Mouse (Mus musculus): ENCODE measurements around the gene Ankrd13b. TPM values are rescaled to one million over a fixed set of nuclear protein-coding genes. Genes with fewer than 3 reads are reported as not detected.
"Not testable (repeated sequence)": the region's sequence is repeated elsewhere in the genome, so short reads cannot be mapped to it uniquely, and the experiment has no call there.

The Ankrd13b gene
- total and polyA plus RNA-seq, 3 experiments: 0.55 to 2.7 (median 1.7) TPM

DNA sequence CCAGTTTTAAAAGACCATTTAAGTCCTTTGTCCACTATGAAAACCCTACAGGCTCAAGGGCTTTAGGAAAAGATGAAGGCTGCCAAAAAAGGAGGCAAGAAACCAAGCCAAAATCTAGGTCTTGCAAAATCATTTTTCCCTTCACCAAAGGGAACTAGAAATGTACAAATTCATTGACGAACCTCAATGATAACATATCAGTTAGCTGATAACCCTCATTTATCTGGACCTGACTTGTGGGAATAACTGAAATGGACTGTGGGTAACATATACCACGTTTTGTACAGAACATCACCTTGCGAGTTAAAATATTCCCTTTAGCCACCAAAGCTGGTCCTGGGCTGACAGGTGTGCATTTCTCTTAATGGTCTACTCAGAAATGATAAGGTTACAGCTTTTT lies 40.2 kb upstream of the Ankrd13b start:
- no peak overlapping the region for H3K9ac ChIP-seq (ENCODE audit: insufficient read depth, low read depth)
- dilution Hi-C loops (cut with MboI; ENCODE audit: extremely low pct_ligation_motif_present, extremely low pct_unique_long_range_greater_than_20kb, low sequenced_read_pairs): no loop called here
- no peak overlapping the region for H3K4me2 ChIP-seq (ENCODE audit: insufficient read depth, low read depth, poor library complexity, severe bottlenecking)
- no peak overlapping the region for H3K27ac ChIP-seq (ENCODE audit: insufficient read depth, low read depth)
- peaks cover 0 to 26% of the 10 kb centered on the region in 2 experiments for H3K36me3 ChIP-seq (replicated peaks in 1 of 2; ENCODE audit: control insufficient read depth in 1 of 2, insufficient read depth in 1 of 2, low read length in 1 of 2)
- in situ Hi-C loops (cut with MboI; ENCODE audit: low pct_ligation_motif_present, low pct_unique_long_range_greater_than_20kb, low sequenced_read_pairs): no loop called here
- no peak for DNase-seq (ENCODE audit: extremely low read depth)
- H3K4me3 ChIP-seq (replicated peaks in 1 of 3; ENCODE audit: low read depth in 2 of 3, low read length in 2 of 3, poor library complexity in 1 of 3): no peak overlapping the region
- H3K4me1 ChIP-seq (ENCODE audit: control insufficient read depth in 1 of 2, insufficient read depth in 2 of 2): no peaks in the 10 kb centered on the region
- H3K79me2 ChIP-seq (replicated peaks; ENCODE audit: control insufficient read depth, extremely low read depth, insufficient read depth, poor library complexity, severe bottlenecking): no peaks in the 10 kb centered on the region
- no peaks in the 10 kb centered on the region for H3K9me3 ChIP-seq (replicated peaks; ENCODE audit: low read length)
- TF ChIP-seq MAZ (IDR thresholded peaks at IDR 0.05; ENCODE audit: low read depth, low read length): no peak
- TF ChIP-seq MEF2A (IDR thresholded peaks at IDR 0.05; ENCODE audit: borderline replicate concordance, low read depth, low read length): no peak
- no peak for TF ChIP-seq UBTF (IDR thresholded peaks at IDR 0.05; ENCODE audit: low read depth, low read length)
- TF ChIP-seq ELF1 (IDR thresholded peaks at IDR 0.05; ENCODE audit: low read depth, low read length): no peak
- TF ChIP-seq MAX (IDR thresholded peaks at IDR 0.05; ENCODE audit: low read length): no peak
- no peak for TF ChIP-seq CHD2 (IDR thresholded peaks at IDR 0.05; ENCODE audit: low read length)
- no peak for TF ChIP-seq POLR2A (IDR thresholded peaks at IDR 0.05; ENCODE audit: low read depth, low read length)
- no peak for TF ChIP-seq JUN (IDR thresholded peaks at IDR 0.05; ENCODE audit: insufficient read depth, low read depth, low read length)
- no peak for TF ChIP-seq KAT2A (IDR thresholded peaks at IDR 0.05; ENCODE audit: insufficient replicate concordance, low read length)
- TF ChIP-seq RAD21 (IDR thresholded peaks at IDR 0.05; ENCODE audit: low read depth, low read length): no peak
- TF ChIP-seq ZC3H11A (IDR thresholded peaks at IDR 0.05; ENCODE audit: low read depth, low read length): no peak
- TF ChIP-seq JUND (conservative IDR thresholded peaks at IDR 0.05; ENCODE audit: low read depth, low read length): no peak
- no peak for TF ChIP-seq MAFK (IDR thresholded peaks at IDR 0.05; ENCODE audit: insufficient replicate concordance, low read length)
- TF ChIP-seq NELFE (IDR thresholded peaks at IDR 0.05; ENCODE audit: low read depth, low read length): no peak
- TF ChIP-seq RCOR1 (conservative IDR thresholded peaks at IDR 0.05; ENCODE audit: low read depth, low read length): no peak
- TF ChIP-seq E2F4 (IDR thresholded peaks at IDR 0.05; ENCODE audit: insufficient replicate concordance, low read depth, low read length): no peak
- TF ChIP-seq ZKSCAN1 (IDR thresholded peaks at IDR 0.05; ENCODE audit: borderline replicate concordance, low read depth, low read length): no peak
- no peaks in the 10 kb centered on the region for H3K27me3 ChIP-seq (replicated peaks)

DNA sequence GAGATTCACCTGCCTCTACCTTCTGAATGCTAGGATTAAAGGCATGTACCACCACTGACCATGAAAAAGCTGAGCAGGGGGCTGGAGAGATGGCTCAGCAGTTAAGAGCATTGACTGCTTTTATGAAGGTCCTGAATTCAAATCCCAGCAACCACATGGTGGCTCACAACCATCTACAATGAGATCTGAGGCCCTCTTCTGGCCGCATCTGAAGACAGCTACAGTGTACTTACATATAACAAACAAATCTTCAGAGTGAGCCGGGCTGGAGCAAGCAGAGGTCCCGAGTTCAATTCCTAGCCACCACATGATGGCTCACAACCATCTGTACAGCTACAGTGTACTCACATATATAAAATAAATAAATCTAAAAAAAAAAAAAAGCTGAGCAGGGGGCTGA lies 38.9 kb upstream of the Ankrd13b start:
- in situ Hi-C loops (cut with MboI; ENCODE audit: low pct_ligation_motif_present, low pct_unique_long_range_greater_than_20kb, low sequenced_read_pairs); H3K4me2 ChIP-seq (ENCODE audit: insufficient read depth, low read depth, poor library complexity, severe bottlenecking); H3K79me2 ChIP-seq (replicated peaks; ENCODE audit: control insufficient read depth, extremely low read depth, insufficient read depth, poor library complexity, severe bottlenecking); H3K9me3 ChIP-seq (replicated peaks; ENCODE audit: low read length); H3K27me3 ChIP-seq (replicated peaks); H3K4me1 ChIP-seq (ENCODE audit: control insufficient read depth in 1 of 2, insufficient read depth in 2 of 2); H3K4me3 ChIP-seq (replicated peaks in 1 of 3; ENCODE audit: low read depth in 2 of 3, low read length in 2 of 3, poor library complexity in 1 of 3); DNase-seq (ENCODE audit: extremely low read depth); H3K9ac ChIP-seq (ENCODE audit: insufficient read depth, low read depth); dilution Hi-C loops (cut with MboI; ENCODE audit: extremely low pct_ligation_motif_present, extremely low pct_unique_long_range_greater_than_20kb, low sequenced_read_pairs); H3K27ac ChIP-seq (ENCODE audit: insufficient read depth, low read depth): not testable (repeated sequence)
- peak in 1 of 2 experiments; percentile 29; a peak in 2 of 4 replicates for TF ChIP-seq CTCF (conservative IDR thresholded peaks at IDR 0.05 in 1 of 2, IDR thresholded peaks at IDR 0.05 in 1 of 2; ENCODE audit: low read depth in 2 of 2, low read length in 2 of 2)
- H3K36me3 ChIP-seq (replicated peaks in 1 of 2; ENCODE audit: control insufficient read depth in 1 of 2, insufficient read depth in 1 of 2, low read length in 1 of 2): peaks cover 0 to 17% of the 10 kb centered on the region in 2 experiments
